Mouse (Mus musculus) midbrain, embryonic 11.5 days (tissue): ENCODE results near the gene Grin1. TPM values are rescaled to one million over a fixed set of nuclear protein-coding genes. Genes with fewer than 3 reads are reported as not detected.

Source experiments
- ATAC-seq: fragments of 200-750 bp; cut with Nextera tagmentation; 2 replicates; pipeline ENCODE4 v1.8.0; 2017; ENCODE audit warnings: moderate TSS enrichment, moderate library complexity; ENCODE audit not compliant: low FRiP score
- DNase-seq: peaks from one replicate; pipeline ENCODE4 v3.0.0; 2015; ENCODE audit warnings: low spot score; ENCODE audit errors: missing footprints
- H3K27ac ChIP-seq: fragments of 300-500 bp; sonication (generic); 2 replicates; pipeline ENCODE4 v1.5.1; 2014; ENCODE audit warnings: low read depth, low read length
- H3K27me3 ChIP-seq: fragments of 300-500 bp; sonication (generic); 2 replicates; pipeline ENCODE4 v1.6.1; 2014; ENCODE audit warnings: mild to moderate bottlenecking, low read length, moderate library complexity, mixed read lengths; ENCODE audit not compliant: control insufficient read depth, insufficient read depth
- H3K36me3 ChIP-seq: fragments of 300-500 bp; sonication (generic); 2 replicates; pipeline ENCODE4 v1.6.1; 2014; ENCODE audit warnings: mild to moderate bottlenecking, low read length, moderate library complexity, mixed read lengths; ENCODE audit not compliant: control insufficient read depth, insufficient read depth
- H3K4me1 ChIP-seq: fragments of 300-500 bp; sonication (generic); 2 replicates; pipeline ENCODE4 v1.6.1; 2014; ENCODE audit warnings: low read length; ENCODE audit not compliant: control insufficient read depth, insufficient read depth
- H3K4me2 ChIP-seq: fragments of 300-500 bp; sonication (generic); 2 replicates; pipeline ENCODE4 v1.6.1; 2014; ENCODE audit warnings: mild to moderate bottlenecking, moderate library complexity
- H3K4me3 ChIP-seq: fragments of 300-500 bp; sonication (generic); 2 replicates; pipeline ENCODE4 v1.5.1; 2014; ENCODE audit warnings: low read depth, low read length
- H3K9ac ChIP-seq: fragments of 300-500 bp; sonication (generic); 2 replicates; pipeline ENCODE4 v1.6.1; 2014; ENCODE audit warnings: low read length
- H3K9me3 ChIP-seq: fragments of 300-500 bp; sonication (generic); 2 replicates; pipeline ENCODE4 v1.6.1; 2016; ENCODE audit warnings: low read length; ENCODE audit not compliant: control insufficient read depth
- WGBS: fragments of 180-500 bp; shearing (Covaris S2); extraction: QIAGEN DNeasy Blood & Tissue Kit; methylation state at CpG from one replicate; pipeline ENCODE4 v1.1.7; 2014; 5-methylcytosine and 5-hydroxymethylcytosine counted together
- polyA plus RNA-seq: library from polyadenylated mRNA; unstranded; fragments of >200 nt; fragmentation: Nextera tagmentation; extraction: Ambion mirVana; gene quantifications from 2 replicates; pipeline ENCODE4 v1.2.1, GENCODE M21; 2014

The Grin1 gene
- polyA plus RNA-seq, 1 experiment from 2014 or later: 2.6 TPM

GRCm38 (mm10) chr2:25255284-25255779, 63.7 kb downstream of the Grin1 start, which contains the start of gene Tmem203:
Tmem203 (plus strand) TSS chr2:25255439.
- Histone ChIP-seq H3K4me3 (peak within 1 kb of the TSS; percentile 85), H3K4me2 (peak within 1 kb of the TSS; percentile 80), H3K4me1 (peaks cover 13% of the 10 kb centered on the region), H3K9me3 (no peaks in the 10 kb centered on the region), H3K36me3 (no peaks in the 10 kb centered on the region; the same call in 1 of the 2 replicates), H3K27me3 (no peaks in the 10 kb centered on the region), H3K27ac (peak within 1 kb of the TSS; percentile 32; the same call in 1 of the 2 replicates), H3K9ac (peak within 1 kb of the TSS; percentile 91)
- WGBS: under 1% methylated on average over 39 of the region's 39 CpGs
- peak; percentile 100 for DNase-seq
- ATAC-seq: peak; percentile 92

GRCm38 (mm10) chr2:25252331-25252730, 66.7 kb downstream of the Grin1 start:
- no peak overlapping the region for H3K27ac ChIP-seq
- H3K4me3 ChIP-seq: no peak overlapping the region
- no peaks in the 10 kb centered on the region; the same call in none of the 2 replicates for H3K36me3 ChIP-seq
- no peak overlapping the region for H3K4me2 ChIP-seq
- WGBS: 100% methylated on average over 1 of the region's 1 CpGs
- H3K4me1 ChIP-seq: peaks cover 13% of the 10 kb centered on the region
- H3K9ac ChIP-seq: no peak overlapping the region
- H3K27me3 ChIP-seq: no peaks in the 10 kb centered on the region
- ATAC-seq: no peak
- H3K9me3 ChIP-seq: no peaks in the 10 kb centered on the region
- DNase-seq: no peak

- no peaks in the 10 kb centered on the region for H3K9me3 ChIP-seq
- 90% methylated on average over 10 of the region's 10 CpGs for WGBS
- no peak within 1 kb of the TSS for H3K27ac ChIP-seq
- H3K36me3 ChIP-seq: no peaks in the 10 kb centered on the region; the same call in none of the 2 replicates
- DNase-seq: no peak
- no peak for ATAC-seq
- H3K9ac ChIP-seq: no peak within 1 kb of the TSS
- H3K27me3 ChIP-seq: peaks cover 4% of the 10 kb centered on the region
- H3K4me3 ChIP-seq: no peak within 1 kb of the TSS
- H3K4me2 ChIP-seq: no peak within 1 kb of the TSS
- H3K4me1 ChIP-seq: peaks cover 10% of the 10 kb centered on the region
Observed at GRCm38 (mm10) chr2:25246183-25247072, 72.6 kb downstream of the Grin1 start, which contains the start of gene AL732309.1. AL732309.1 (minus strand) TSS chr2:25246863.

GRCm38 (mm10) chr2:25244144-25244543, 74.8 kb downstream of the Grin1 start:
- Histone ChIP-seq H3K4me1 (peaks cover 18% of the 10 kb centered on the region), H3K9me3 (no peaks in the 10 kb centered on the region), H3K4me3 (no peak overlapping the region), H3K9ac (no peak overlapping the region), H3K27ac (no peak overlapping the region), H3K36me3 (no peaks in the 10 kb centered on the region; the same call in none of the 2 replicates), H3K27me3 (peaks cover 6% of the 10 kb centered on the region), H3K4me2 (no peak overlapping the region)
- ATAC-seq (no peak), DNase-seq (no peak)
- 90% methylated on average over 4 of the region's 4 CpGs for WGBS

- Histone ChIP-seq H3K4me3 (no peak overlapping the region), H3K4me2 (peak overlapping the region; percentile 63), H3K27me3 (peaks cover 6% of the 10 kb centered on the region), H3K4me1 (peaks cover 18% of the 10 kb centered on the region), H3K27ac (no peak overlapping the region), H3K9ac (no peak overlapping the region), H3K9me3 (no peaks in the 10 kb centered on the region), H3K36me3 (no peaks in the 10 kb centered on the region; the same call in none of the 2 replicates)
- ATAC-seq (no peak), DNase-seq (no peak)
- WGBS: 81% methylated on average over 8 of the region's 8 CpGs
Observed at GRCm38 (mm10) chr2:25243342-25243741, 75.6 kb downstream of the Grin1 start.

- Histone ChIP-seq H3K4me1 (peaks cover 18% of the 10 kb centered on the region), H3K27me3 (peaks cover 6% of the 10 kb centered on the region), H3K27ac (no peak within 1 kb of the TSS), H3K36me3 (no peaks in the 10 kb centered on the region), H3K9ac (peak within 1 kb of the TSS; percentile 57), H3K4me2 (peak within 1 kb of the TSS; percentile 63), H3K4me3 (peak within 1 kb of the TSS; percentile 43), H3K9me3 (no peaks in the 10 kb centered on the region)
- peak; percentile 62 for ATAC-seq
- under 1% methylated on average over 24 of the region's 59 CpGs for WGBS
- peak; percentile 88 for DNase-seq
Observed at GRCm38 (mm10) chr2:25242101-25242506, 76.9 kb downstream of the Grin1 start, which contains the start of the genes Rnf208 and Cysrt1. Rnf208 (plus strand) TSS chr2:25242255. Cysrt1 (minus strand) TSS chr2:25242452.

- Histone ChIP-seq H3K4me3 (peak overlapping the region; percentile 43), H3K9me3 (no peaks in the 10 kb centered on the region), H3K4me1 (peaks cover 18% of the 10 kb centered on the region), H3K27me3 (peaks cover 6% of the 10 kb centered on the region), H3K27ac (no peak overlapping the region), H3K9ac (peak overlapping the region; percentile 57), H3K36me3 (no peaks in the 10 kb centered on the region), H3K4me2 (peak overlapping the region; percentile 63)
- peak; percentile 91 for DNase-seq
- 17% methylated on average over 6 of the region's 6 CpGs for WGBS
- ATAC-seq: peak; percentile 18; the same call in 1 of the 2 replicates
Observed at GRCm38 (mm10) chr2:25241438-25241775, 77.6 kb downstream of the Grin1 start.
